Mouse (Mus musculus) kidney, adult 2 months (tissue): ENCODE results near the gene Car9. TPM values are rescaled to one million over a fixed set of nuclear protein-coding genes. Genes with fewer than 3 reads are reported as not detected.
A peak's percentile ranks its signal among the peaks of the same experiment; 100 is the strongest.

Experiments used
- DNase-seq: peaks from one replicate; pipeline ENCODE4 v3.0.0; 2021
- H3K27ac ChIP-seq: fragments of 200-500 bp; 2 replicates; pipeline ENCODE4 v1.5.1; 2012; ENCODE audit warnings: low read depth, low read length, control low read depth, inconsistent platforms; ENCODE audit not compliant: insufficient read depth
- H3K27me3 ChIP-seq: fragments of 200-500 bp; replicated peaks from 2 replicates; pipeline ENCODE4 v1.6.1; 2012; ENCODE audit warnings: mild to moderate bottlenecking, moderate library complexity, low read length, inconsistent platforms; ENCODE audit not compliant: control insufficient read depth, insufficient read depth
- H3K36me3 ChIP-seq: fragments of 200-500 bp; 2 replicates; pipeline ENCODE4 v1.6.1; 2012; ENCODE audit warnings: mild to moderate bottlenecking, moderate library complexity, low read length, inconsistent platforms; ENCODE audit not compliant: control insufficient read depth, insufficient read depth
- H3K4me1 ChIP-seq: fragments of 200-500 bp; 2 replicates; pipeline ENCODE4 v1.6.1; 2011; ENCODE audit warnings: low read length; ENCODE audit not compliant: control insufficient read depth, insufficient read depth
- H3K4me3 ChIP-seq: fragments of 200-500 bp; 2 replicates; pipeline ENCODE4 v1.5.1; 2011; ENCODE audit warnings: mild to moderate bottlenecking, low read depth, low read length, control low read depth; ENCODE audit not compliant: insufficient read depth
- CTCF ChIP-seq: fragments of 200-500 bp; conservative IDR thresholded peaks from 2 replicates; pipeline ENCODE4 v1.5.1; 2011; ENCODE audit warnings: low read depth, mild to moderate bottlenecking, control low read depth, low read length, moderate library complexity, mixed read lengths; ENCODE audit not compliant: insufficient read depth, insufficient read length
- POLR2A ChIP-seq: fragments of 200-500 bp; IDR thresholded peaks from one replicate; pipeline ENCODE4 v1.6.1; 2011; ENCODE audit warnings: low read depth, low read length, control low read depth
- WGBS: fragments of 180-500 bp; shearing (Covaris S2); methylation state at CpG from one replicate; pipeline ENCODE4 v1.1.7; 2018; 5-methylcytosine and 5-hydroxymethylcytosine counted together
- polyA plus RNA-seq: library from polyadenylated mRNA; depleted of rRNA; stranded (reverse); fragments of >200 nt; gene quantifications from 2 replicates; pipeline ENCODE4 v1.2.3, GENCODE M21; 2012

Car9 gene
- polyA plus RNA-seq, 1 experiment = 4.9 TPM

- peak overlapping the region; percentile 0; the same call in 1 of the 2 replicates for H3K4me3 ChIP-seq
- 12% methylated on average over 5 of the region's 5 CpGs for WGBS
- H3K36me3 ChIP-seq = peaks cover 2% of the 10 kb centered on the region
- H3K27ac ChIP-seq = peak overlapping the region; percentile 92
- no peaks in the 10 kb centered on the region for H3K27me3 ChIP-seq
- no peak for TF ChIP-seq CTCF
- TF ChIP-seq POLR2A = no peak
- peaks cover 31% of the 10 kb centered on the region for H3K4me1 ChIP-seq
- peak; percentile 82 for DNase-seq
These were observed 51.4 kb downstream of the Car9 start for GRCm38 (mm10) chr4:43558028-43558630.

GRCm38 (mm10) chr4:43558631-43559356 is 52.0 kb downstream of the Car9 start:
- WGBS = 8% methylated on average over 13 of the region's 13 CpGs
- Histone ChIP-seq H3K4me3 (peak overlapping the region; percentile 43), H3K4me1 (peaks cover 36% of the 10 kb centered on the region), H3K27me3 (no peaks in the 10 kb centered on the region), H3K36me3 (peaks cover 1% of the 10 kb centered on the region; the same call in 1 of the 2 replicates), H3K27ac (peak overlapping the region; percentile 92)
- no peak for TF ChIP-seq CTCF
- no peak for TF ChIP-seq POLR2A
- DNase-seq = peak; percentile 85

GRCm38 (mm10) chr4:43559519-43560242 is 52.9 kb downstream of the Car9 start:
- Histone ChIP-seq H3K27me3 (no peaks in the 10 kb centered on the region), H3K27ac (peak overlapping the region; percentile 69), H3K4me1 (peaks cover 36% of the 10 kb centered on the region), H3K4me3 (peak overlapping the region; percentile 35), H3K36me3 (peaks cover 1% of the 10 kb centered on the region; the same call in 1 of the 2 replicates)
- 34% methylated on average over 13 of the region's 13 CpGs for WGBS
- no peak for DNase-seq
- no peak for TF ChIP-seq POLR2A
- TF ChIP-seq CTCF = no peak

GRCm38 (mm10) chr4:43560243-43560611 is 53.5 kb downstream of the Car9 start:
- peak overlapping the region; percentile 35 for H3K4me3 ChIP-seq
- H3K27ac ChIP-seq = peak overlapping the region; percentile 69
- DNase-seq = peak; percentile 78
- TF ChIP-seq CTCF = no peak
- peak; percentile 20 for TF ChIP-seq POLR2A
- H3K4me1 ChIP-seq = peaks cover 36% of the 10 kb centered on the region
- H3K36me3 ChIP-seq = peaks cover under 1% of the 10 kb centered on the region; the same call in 1 of the 2 replicates
- H3K27me3 ChIP-seq = no peaks in the 10 kb centered on the region
- 5% methylated on average over 6 of the region's 6 CpGs for WGBS

GRCm38 (mm10) chr4:43560976-43561375 is 54.2 kb downstream of the Car9 start:
- no peak for DNase-seq
- H3K27ac ChIP-seq = peak overlapping the region; percentile 22
- H3K36me3 ChIP-seq = no peaks in the 10 kb centered on the region
- H3K4me3 ChIP-seq = peak overlapping the region; percentile 47
- peaks cover 36% of the 10 kb centered on the region for H3K4me1 ChIP-seq
- TF ChIP-seq POLR2A = no peak
- no peak for TF ChIP-seq CTCF
- 0% methylated on average over 2 of the region's 2 CpGs for WGBS
- H3K27me3 ChIP-seq = no peaks in the 10 kb centered on the region

- peak; percentile 79 for DNase-seq
- Histone ChIP-seq H3K27me3 (no peaks in the 10 kb centered on the region), H3K4me3 (peak overlapping the region; percentile 90), H3K36me3 (no peaks in the 10 kb centered on the region), H3K4me1 (peaks cover 36% of the 10 kb centered on the region), H3K27ac (peak overlapping the region; percentile 97)
- under 1% methylated on average over 16 of the region's 16 CpGs for WGBS
- TF ChIP-seq POLR2A (no peak), CTCF (no peak)
These were observed 54.8 kb downstream of the Car9 start for GRCm38 (mm10) chr4:43561436-43561996.

GRCm38 (mm10) chr4:43561997-43562768 is 55.4 kb downstream of the Car9 start, which contains the start of the genes Creb3 and Tln1:
Creb3 (plus strand) TSS chr4:43562332.
Tln1 (minus strand) TSS chr4:43562691.
- DNase-seq = peak; percentile 99
- Histone ChIP-seq H3K36me3 (no peaks in the 10 kb centered on the region; the same call in 1 of the 2 replicates), H3K27ac (peak within 1 kb of the TSS; percentile 97), H3K4me1 (peaks cover 34% of the 10 kb centered on the region), H3K27me3 (no peaks in the 10 kb centered on the region), H3K4me3 (peak within 1 kb of the TSS; percentile 90)
- WGBS = under 1% methylated on average over 62 of the region's 62 CpGs
- TF ChIP-seq POLR2A (peak; percentile 40), CTCF (no peak)
